ENCODE assay signal across 29 mouse cellular contexts in genomic region chr19:17875804-17876203, GRCm38 (mm10). TPM values are rescaled to one million over a fixed set of nuclear protein-coding genes. Genes with fewer than 3 reads are reported as not detected.
DNase-seq lines count a peak whose midpoint lies in the region; ATAC-seq and TF ChIP-seq lines count a peak whose summit lies in the region.
"Had no signal": no experiment of that assay in that cellular context is flagged by ENCODE, and none has a peak within 500 bp of the region (broad histone marks: within the 10 kb centered on the region; RNA-seq: fewer than 3 reads in every experiment).

No protein-coding gene starts in this region.

- H3K4me3 ChIP-seq in intestine, embryonic 14.5 days (ENCODE audit: low read depth, low read length) = no peak overlapping the region
- no peak overlapping the region for H3K4me3 ChIP-seq in intestine, postnatal 0 days (ENCODE audit: low read depth, low read length)
- no peak overlapping the region for H3K4me3 ChIP-seq in liver, adult 2 months (ENCODE audit: insufficient read depth, low read depth, low read length)
- H3K4me3 ChIP-seq in lung, postnatal 0 days (ENCODE audit: low read depth, low read length) = no peak overlapping the region
- H3K4me3 ChIP-seq in lung, adult 2 months (replicated peaks; ENCODE audit: extremely low read depth, low read depth, low read length) = no peak overlapping the region
- H3K4me3 ChIP-seq: embryonic facial prominence, embryonic 15.5 days; forebrain, embryonic 12.5 days; heart, adult 2 months; heart, embryonic 12.5 days; hindbrain, embryonic 13.5 days; limb, embryonic 10.5 days; limb, embryonic 15.5 days; megakaryocyte, embryonic 14.5 days; midbrain, embryonic 13.5 days; neural tube, embryonic 13.5 days had no signal

- no peak for TF ChIP-seq CTCF in intestine, postnatal 0 days (IDR thresholded peaks at IDR 0.05; ENCODE audit: low read depth)
- TF ChIP-seq CTCF in liver, adult 2 months (IDR thresholded peaks at IDR 0.05; ENCODE audit: low read depth, low read length) = no peak
- no peak for TF ChIP-seq CTCF in lung, postnatal 0 days (IDR thresholded peaks at IDR 0.05)
- no peak for TF ChIP-seq CTCF in lung, adult 2 months (IDR thresholded peaks at IDR 0.05; ENCODE audit: insufficient read depth, low read length)

- no peak for ATAC-seq in intestine, embryonic 14.5 days (replicated peaks; ENCODE audit: low FRiP score, low TSS enrichment, low read depth)
- ATAC-seq in intestine, postnatal 0 days = no peak
- ATAC-seq in lung, postnatal 0 days = peak; percentile 35
- ATAC-seq: forebrain, postnatal 0 days; midbrain, embryonic 13.5 days; Patski had no signal

- H3K79me2 ChIP-seq in liver, adult 2 months (ENCODE audit: control insufficient read depth, insufficient read depth, low read length) = no peaks in the 10 kb centered on the region

- 0 out of 2 replicates have a peak, but pooled peaks have one; percentile 18 for TF ChIP-seq EP300 in lung, postnatal 0 days (IDR thresholded peaks at IDR 0.05)

- H3K9me3 ChIP-seq in intestine, embryonic 14.5 days (ENCODE audit: control insufficient read depth, low read length) = no peaks in the 10 kb centered on the region
- no peaks in the 10 kb centered on the region for H3K9me3 ChIP-seq in intestine, postnatal 0 days (ENCODE audit: control insufficient read depth)
- H3K9me3 ChIP-seq in lung, postnatal 0 days (ENCODE audit: low read length) = no peaks in the 10 kb centered on the region
- H3K9me3 ChIP-seq: embryonic facial prominence, embryonic 15.5 days; forebrain, embryonic 12.5 days; heart, embryonic 12.5 days; hindbrain, embryonic 13.5 days; limb, embryonic 10.5 days; limb, embryonic 15.5 days; megakaryocyte, embryonic 14.5 days; midbrain, embryonic 13.5 days; neural tube, embryonic 13.5 days had no signal

- H3K4me1 ChIP-seq in intestine, embryonic 14.5 days (replicated peaks; ENCODE audit: control insufficient read depth, insufficient read depth, low read length) = no peaks in the 10 kb centered on the region
- no peaks in the 10 kb centered on the region for H3K4me1 ChIP-seq in intestine, postnatal 0 days (replicated peaks; ENCODE audit: control insufficient read depth, insufficient read depth, low read length)
- peaks cover 1% of the 10 kb centered on the region; the same call in 1 of the 2 replicates for H3K4me1 ChIP-seq in liver, adult 2 months (ENCODE audit: control insufficient read depth, insufficient read depth, low read length)
- H3K4me1 ChIP-seq in lung, postnatal 0 days (ENCODE audit: insufficient read depth, low read depth, low read length) = 0 out of 2 replicates have a peak, but pooled peaks cover 6% of the 10 kb centered on the region
- H3K4me1 ChIP-seq in lung, adult 2 months (ENCODE audit: control insufficient read depth, insufficient read depth, low read length) = peaks cover 7% of the 10 kb centered on the region
- H3K4me1 ChIP-seq: forebrain, embryonic 12.5 days; hindbrain, embryonic 13.5 days; limb, embryonic 15.5 days; megakaryocyte, embryonic 14.5 days; midbrain, embryonic 13.5 days; neural tube, embryonic 13.5 days had no signal

- no peak for DNase-seq in intestine, embryonic 14.5 days (ENCODE audit: low spot score)
- DNase-seq in liver, adult 2 months (ENCODE audit: extremely low read depth, low read depth, low spot score) = peak; percentile 86
- DNase-seq in liver = no peak
- peak; percentile 52 for DNase-seq in lung, postnatal 0 days (ENCODE audit: low spot score)
- no peak for DNase-seq in lung, adult 2 months
- DNase-seq in yolk sac, embryonic 10.5 days (ENCODE audit: low spot score) = peak; percentile 10
- no peak for DNase-seq in left cerebral cortex, postnatal 4 days
- DNase-seq: adrenal gland, postnatal 25 days; cerebellum, adult 11-12 months; cerebellum, adult 9-11 months; embryo, embryonic 11 days; forebrain, postnatal 0 days; heart, adult 2 months; heart, postnatal 4 days; kidney, adult 8-10 months; kidney, postnatal 4 days; right cerebral cortex, postnatal 4 days had no signal

- no peak for TF ChIP-seq POLR2A in liver, adult 2 months (IDR thresholded peaks at IDR 0.05; ENCODE audit: extremely low read depth, insufficient read depth, low read length)
- TF ChIP-seq POLR2A in lung, adult 2 months (IDR thresholded peaks at IDR 0.05; ENCODE audit: borderline replicate concordance, extremely low read depth, low read depth, low read length) = no peak

- intact Hi-C loops in left cerebral cortex, postnatal 4 days (cut with DNase I) = no loop called here

- 29% methylated on average over 7 of the region's 7 CpGs for WGBS in intestine, embryonic 14.5 days
- 43% methylated on average over 7 of the region's 7 CpGs for WGBS in intestine, postnatal 0 days
- 19% methylated on average over 7 of the region's 7 CpGs for WGBS in liver, adult 2 months
- 23% methylated on average over 7 of the region's 7 CpGs for WGBS in lung, postnatal 0 days
- 25% methylated on average over 7 of the region's 7 CpGs for WGBS in lung, adult 2 months

- no peaks in the 10 kb centered on the region for H3K27me3 ChIP-seq in intestine, embryonic 14.5 days (replicated peaks; ENCODE audit: control insufficient read depth, insufficient read depth, low read length)
- no peaks in the 10 kb centered on the region for H3K27me3 ChIP-seq in intestine, postnatal 0 days (replicated peaks; ENCODE audit: control insufficient read depth, insufficient read depth, low read length)
- H3K27me3 ChIP-seq in liver, adult 2 months (ENCODE audit: control insufficient read depth, insufficient read depth, low read length) = 0 out of 2 replicates have a peak, but pooled peaks cover 4% of the 10 kb centered on the region
- H3K27me3 ChIP-seq in lung, postnatal 0 days (replicated peaks; ENCODE audit: insufficient read depth, low read length) = no peaks in the 10 kb centered on the region
- H3K27me3 ChIP-seq: embryonic facial prominence, embryonic 15.5 days; forebrain, embryonic 12.5 days; heart, embryonic 12.5 days; hindbrain, embryonic 13.5 days; limb, embryonic 15.5 days; megakaryocyte, embryonic 14.5 days; midbrain, embryonic 13.5 days; neural tube, embryonic 13.5 days; Patski had no signal

- no peak overlapping the region for H3K27ac ChIP-seq in intestine, embryonic 14.5 days (ENCODE audit: low read depth)
- no peak overlapping the region for H3K27ac ChIP-seq in intestine, postnatal 0 days (ENCODE audit: low read depth, low read length)
- no peak overlapping the region for H3K27ac ChIP-seq in liver, adult 2 months (replicated peaks; ENCODE audit: insufficient read depth, low read depth, low read length)
- no peak overlapping the region for H3K27ac ChIP-seq in lung, postnatal 0 days (ENCODE audit: low read length)
- H3K27ac ChIP-seq: embryonic facial prominence, embryonic 15.5 days; forebrain, embryonic 12.5 days; heart, adult 2 months; hindbrain, embryonic 13.5 days; limb, embryonic 10.5 days; limb, embryonic 15.5 days; midbrain, embryonic 13.5 days; neural tube, embryonic 13.5 days had no signal

- no peaks in the 10 kb centered on the region for H3K36me3 ChIP-seq in intestine, embryonic 14.5 days (ENCODE audit: control insufficient read depth, insufficient read depth, low read length)
- H3K36me3 ChIP-seq in intestine, postnatal 0 days (ENCODE audit: control insufficient read depth, insufficient read depth) = no peaks in the 10 kb centered on the region
- no peaks in the 10 kb centered on the region for H3K36me3 ChIP-seq in liver, adult 2 months (ENCODE audit: control insufficient read depth, insufficient read depth, low read length)
- H3K36me3 ChIP-seq in lung, postnatal 0 days (ENCODE audit: insufficient read depth, low read length) = no peaks in the 10 kb centered on the region
- H3K36me3 ChIP-seq: embryonic facial prominence, embryonic 15.5 days; forebrain, embryonic 12.5 days; heart, embryonic 12.5 days; hindbrain, embryonic 13.5 days; limb, embryonic 10.5 days; limb, embryonic 15.5 days; midbrain, embryonic 13.5 days; neural tube, embryonic 13.5 days had no signal

- peak overlapping the region; percentile 23; the same call in 1 of the 2 replicates for H3K4me2 ChIP-seq in intestine, embryonic 14.5 days (ENCODE audit: low read length)
- H3K4me2 ChIP-seq in intestine, postnatal 0 days (replicated peaks; ENCODE audit: low read depth) = no peak overlapping the region
- peak overlapping the region; percentile 6; the same call in 1 of the 2 replicates for H3K4me2 ChIP-seq in lung, postnatal 0 days (replicated peaks; ENCODE audit: low read depth, low read length)
- H3K4me2 ChIP-seq: embryonic facial prominence, embryonic 15.5 days; forebrain, embryonic 12.5 days; heart, embryonic 12.5 days; hindbrain, embryonic 13.5 days; limb, embryonic 15.5 days; midbrain, embryonic 13.5 days; neural tube, embryonic 13.5 days had no signal

- H3K9ac ChIP-seq in intestine, embryonic 14.5 days (ENCODE audit: low read length) = no peak overlapping the region
- H3K9ac ChIP-seq in intestine, postnatal 0 days (ENCODE audit: low read depth, low read length) = no peak overlapping the region
- H3K9ac ChIP-seq in liver, adult 2 months (ENCODE audit: low read depth, low read length) = no peak overlapping the region
- no peak overlapping the region for H3K9ac ChIP-seq in lung, postnatal 0 days (replicated peaks; ENCODE audit: low read depth)
- H3K9ac ChIP-seq: embryonic facial prominence, embryonic 15.5 days; forebrain, embryonic 12.5 days; forebrain, postnatal 0 days; heart, embryonic 12.5 days; hindbrain, embryonic 13.5 days; limb, embryonic 15.5 days; midbrain, embryonic 13.5 days; neural tube, embryonic 13.5 days had no signal

RNA-seq across cellular contexts. Expression of gene Pcsk5, which starts 38.4 kb away (rescaled TPM):
- polyA plus RNA-seq in intestine, embryonic 14.5 days (2014; fragmentation: Nextera tagmentation; extraction: Ambion mirVana) = 27.1 and 27.4 TPM in 2 replicates
- polyA plus RNA-seq in intestine, postnatal 0 days (2015; fragmentation: Nextera tagmentation; extraction: Ambion mirVana) = 21.1 and 25.2 TPM in 2 replicates
- 9.9 and 10.8 TPM in 2 replicates for total RNA-seq in liver, adult 2 months (2014; rRNA removed)
- 4.2 and 4.7 TPM in 2 replicates for polyA plus RNA-seq in liver, adult 2 months (2012; rRNA removed)
- polyA plus RNA-seq in lung, postnatal 0 days (2015; fragmentation: Nextera tagmentation; extraction: Ambion mirVana) = 26.3 and 29.9 TPM in 2 replicates
- polyA plus RNA-seq in lung, adult 2 months (2012; rRNA removed) = 8.8 and 11.2 TPM in 2 replicates
- 10 to 100 TPM; 16.9 to 17.4 TPM for total RNA-seq in left cerebral cortex, postnatal 4 days (2021)
- total RNA-seq: MEL had no signal

Comparison
In these comparisons a context has a peak if more than half of its experiments do, and no peak if none do; other contexts are left out.
1. DNase-seq: peak in liver, adult 2 months (single experiment), lung, postnatal 0 days (single experiment) and yolk sac, embryonic 10.5 days (single experiment); none in intestine, embryonic 14.5 days (single experiment), liver (single experiment), lung, adult 2 months (single experiment) and left cerebral cortex, postnatal 4 days (single experiment).